Mouse (Mus musculus): ENCODE measurements around the gene Plppr1.

Gene Plppr1

GRCm38 (mm10) chr4:49109989-49110388 is 50.9 kb downstream of the Plppr1 start:
- DNase-seq (ENCODE audit: low read depth, low spot score), result no peak

- no peak for DNase-seq (ENCODE audit: low read depth, low spot score)
Measured at GRCm38 (mm10) chr4:49118842-49119241, 59.8 kb downstream of the Plppr1 start.

GRCm38 (mm10) chr4:49144798-49145197 is 85.7 kb downstream of the Plppr1 start:
- DNase-seq (ENCODE audit: low read depth, low spot score), result no peak

GRCm38 (mm10) chr4:49148775-49149174 is 89.7 kb downstream of the Plppr1 start:
- no peak for DNase-seq (ENCODE audit: low read depth, low spot score)

GRCm38 (mm10) chr4:49149251-49149650 is 90.2 kb downstream of the Plppr1 start:
- no peak for DNase-seq (ENCODE audit: low read depth, low spot score)

GRCm38 (mm10) chr4:49153849-49154248 is 94.8 kb downstream of the Plppr1 start:
- DNase-seq (ENCODE audit: low read depth, low spot score), result peak; percentile 65

- no peak for DNase-seq (ENCODE audit: low read depth, low spot score)
Measured at GRCm38 (mm10) chr4:49156781-49157180, 97.7 kb downstream of the Plppr1 start.

- DNase-seq (ENCODE audit: low read depth, low spot score), result no peak
Measured at GRCm38 (mm10) chr4:49163285-49163684, 104.2 kb downstream of the Plppr1 start.

GRCm38 (mm10) chr4:49166391-49166790 is 107.3 kb downstream of the Plppr1 start:
- DNase-seq (ENCODE audit: low read depth, low spot score), result no peak

GRCm38 (mm10) chr4:49167030-49167429 is 108.0 kb downstream of the Plppr1 start:
- DNase-seq (ENCODE audit: low read depth, low spot score), result no peak

GRCm38 (mm10) chr4:49169498-49169897 is 110.4 kb downstream of the Plppr1 start:
- no peak for DNase-seq (ENCODE audit: low read depth, low spot score)

GRCm38 (mm10) chr4:49178101-49178500 is 119.0 kb downstream of the Plppr1 start:
- DNase-seq (ENCODE audit: low read depth, low spot score), result no peak

- no peak for DNase-seq (ENCODE audit: low read depth, low spot score)
Measured at GRCm38 (mm10) chr4:49178891-49179290, 119.8 kb downstream of the Plppr1 start.

- no peak for DNase-seq (ENCODE audit: low read depth, low spot score)
Measured at GRCm38 (mm10) chr4:49179471-49180181, 120.6 kb downstream of the Plppr1 start.

GRCm38 (mm10) chr4:49189991-49190526 is 131.0 kb downstream of the Plppr1 start:
- DNase-seq (ENCODE audit: low read depth, low spot score), result no peak

GRCm38 (mm10) chr4:49197125-49197747 is 138.2 kb downstream of the Plppr1 start:
- no peak for DNase-seq (ENCODE audit: low read depth, low spot score)

- DNase-seq (ENCODE audit: low read depth, low spot score), result no peak
Measured at GRCm38 (mm10) chr4:49210457-49210856, 151.4 kb downstream of the Plppr1 start.

- DNase-seq (ENCODE audit: low read depth, low spot score), result peak; percentile 7
Measured at GRCm38 (mm10) chr4:49211582-49211981, 152.5 kb downstream of the Plppr1 start.

- DNase-seq (ENCODE audit: low read depth, low spot score), result no peak
Measured at GRCm38 (mm10) chr4:49212616-49213544, 153.8 kb downstream of the Plppr1 start.

- DNase-seq (ENCODE audit: low read depth, low spot score), result no peak
Measured at GRCm38 (mm10) chr4:49214341-49214740, 155.3 kb downstream of the Plppr1 start.

- no peak for DNase-seq (ENCODE audit: low read depth, low spot score)
Measured at GRCm38 (mm10) chr4:49223501-49223900, 164.4 kb downstream of the Plppr1 start.

GRCm38 (mm10) chr4:49225021-49225420 is 165.9 kb downstream of the Plppr1 start:
- DNase-seq (ENCODE audit: low read depth, low spot score), result no peak
